8 mouse cellular contexts compared by ENCODE assay signal in genomic region chr17:45873200-45873955, GRCm38 (mm10).
A peak's percentile ranks its signal among the peaks of the same experiment; 100 is the strongest.
DNase-seq lines count a peak whose midpoint lies in the region; ATAC-seq lines count a peak whose summit lies in the region.

No protein-coding gene starts in this region.

- H3K4me2 ChIP-seq in forebrain, embryonic 14.5 days (ENCODE audit: low read length) = peak overlapping the region; percentile 42
- H3K4me2 ChIP-seq in intestine, embryonic 16.5 days (ENCODE audit: low read depth, low read length) = peak overlapping the region; percentile 32
- H3K4me2 ChIP-seq in stomach, embryonic 14.5 days (replicated peaks; ENCODE audit: low read depth, low read length) = peak overlapping the region; percentile 13; the same call in 1 of the 2 replicates

- peaks cover 23% of the 10 kb centered on the region for H3K4me1 ChIP-seq in forebrain, embryonic 14.5 days (ENCODE audit: control insufficient read depth, insufficient read depth, low read length)
- H3K4me1 ChIP-seq in intestine, embryonic 16.5 days (ENCODE audit: control insufficient read depth, insufficient read depth, low read length) = peaks cover 58% of the 10 kb centered on the region
- H3K4me1 ChIP-seq in stomach, embryonic 14.5 days (ENCODE audit: control insufficient read depth, insufficient read depth, low read length) = peaks cover 15% of the 10 kb centered on the region

- no peaks in the 10 kb centered on the region for H3K27me3 ChIP-seq in forebrain, embryonic 14.5 days (replicated peaks; ENCODE audit: control insufficient read depth, insufficient read depth, low read length)
- no peaks in the 10 kb centered on the region for H3K27me3 ChIP-seq in intestine, embryonic 16.5 days (replicated peaks; ENCODE audit: control insufficient read depth, insufficient read depth, low read length)
- H3K27me3 ChIP-seq in stomach, embryonic 14.5 days (ENCODE audit: control insufficient read depth, insufficient read depth, low read length) = no peaks in the 10 kb centered on the region

- H3K36me3 ChIP-seq in forebrain, embryonic 14.5 days (ENCODE audit: control insufficient read depth, insufficient read depth, low read length) = no peaks in the 10 kb centered on the region
- H3K36me3 ChIP-seq in intestine, embryonic 16.5 days (ENCODE audit: control insufficient read depth, insufficient read depth, low read length) = no peaks in the 10 kb centered on the region
- H3K36me3 ChIP-seq in stomach, embryonic 14.5 days (ENCODE audit: control insufficient read depth, insufficient read depth, low read length) = no peaks in the 10 kb centered on the region

- DNase-seq in kidney, adult 18-20 months = peak; percentile 31
- DNase-seq in kidney, adult 8-10 months = no peak
- peak; percentile 85 for DNase-seq in forebrain, embryonic 14.5 days (ENCODE audit: low spot score)
- DNase-seq in lung, postnatal 14 days = peak; percentile 37
- no peak for DNase-seq in urinary bladder, adult 2 months (ENCODE audit: low spot score)

- peak; percentile 79 for ATAC-seq in forebrain, embryonic 14.5 days
- ATAC-seq in intestine, embryonic 16.5 days = peak; percentile 70
- peak; percentile 61; the same call in 1 of the 2 replicates for ATAC-seq in stomach, embryonic 14.5 days (ENCODE audit: insufficient number of reproducible peaks, insufficient read depth, low FRiP score, low read depth)
- ATAC-seq in frontal cortex, adult (ENCODE audit: low TSS enrichment) = no peak

- 3% methylated on average over 21 of the region's 21 CpGs for WGBS in forebrain, embryonic 14.5 days
- WGBS in intestine, embryonic 16.5 days = 11% methylated on average over 21 of the region's 21 CpGs
- WGBS in stomach, embryonic 14.5 days = 8% methylated on average over 21 of the region's 21 CpGs

- no peaks in the 10 kb centered on the region for H3K9me3 ChIP-seq in forebrain, embryonic 14.5 days (replicated peaks; ENCODE audit: control insufficient read depth, low read length)
- no peaks in the 10 kb centered on the region for H3K9me3 ChIP-seq in intestine, embryonic 16.5 days (ENCODE audit: control insufficient read depth, low read length)
- peaks cover under 1% of the 10 kb centered on the region; the same call in 1 of the 2 replicates for H3K9me3 ChIP-seq in stomach, embryonic 14.5 days (ENCODE audit: control insufficient read depth, low read depth, low read length)

- peak overlapping the region; percentile 56 for H3K9ac ChIP-seq in forebrain, embryonic 14.5 days (ENCODE audit: low read length)
- H3K9ac ChIP-seq in intestine, embryonic 16.5 days (ENCODE audit: low read depth, low read length) = no peak overlapping the region
- no peak overlapping the region for H3K9ac ChIP-seq in stomach, embryonic 14.5 days (replicated peaks; ENCODE audit: low read depth, low read length)

- peak overlapping the region; percentile 77 for H3K27ac ChIP-seq in forebrain, embryonic 14.5 days (ENCODE audit: low read depth, low read length)
- peak overlapping the region; percentile 45 for H3K27ac ChIP-seq in intestine, embryonic 16.5 days (ENCODE audit: low read length)
- peak overlapping the region; percentile 21; the same call in 1 of the 2 replicates for H3K27ac ChIP-seq in stomach, embryonic 14.5 days (ENCODE audit: low read length)

- H3K4me3 ChIP-seq in forebrain, embryonic 14.5 days (ENCODE audit: low read depth, low read length) = 0 out of 2 replicates have a peak overlapping the region, but pooled peaks have one; percentile 5
- H3K4me3 ChIP-seq in intestine, embryonic 16.5 days (ENCODE audit: low read length) = no peak overlapping the region
- H3K4me3 ChIP-seq in stomach, embryonic 14.5 days (ENCODE audit: low read depth, low read length) = no peak overlapping the region

Comparison
In these comparisons a context has a peak if more than half of its experiments do, and no peak if none do; other contexts are left out.
1. DNase-seq: peak in kidney, adult 18-20 months (single experiment), forebrain, embryonic 14.5 days (single experiment) and lung, postnatal 14 days (single experiment); none in kidney, adult 8-10 months (0 of 2) and urinary bladder, adult 2 months (single experiment).
2. H3K27ac ChIP-seq: peak in every context shown above with its lines; median percentile 77 in forebrain, embryonic 14.5 days; 45 in intestine, embryonic 16.5 days; 21 in stomach, embryonic 14.5 days.
3. Peak in every context shown above with its lines, with median percentiles within 50 percentile points of each other: H3K4me2 ChIP-seq.